Mouse (Mus musculus): Measurements from ENCODE around the gene Tbca.
A peak's percentile ranks its signal among the peaks of the same experiment; 100 is the strongest.

Gene Tbca

GRCm38 (mm10) chr13:94788771-94789649, at the start of gene Tbca:
Gene Tbca, plus strand, starts transcription at chr13:94788910.
- peak; percentile 93 for DNase-seq

- no peak for DNase-seq
Measured at GRCm38 (mm10) chr13:94745176-94745575, 43.5 kb upstream of the Tbca start.

GRCm38 (mm10) chr13:94765852-94766251, 22.9 kb upstream of the Tbca start:
- no peak for DNase-seq

- DNase-seq: no peak
Measured at GRCm38 (mm10) chr13:94768460-94769154, 20.1 kb upstream of the Tbca start.

GRCm38 (mm10) chr13:94769155-94769470, 19.6 kb upstream of the Tbca start:
- peak; percentile 8 for DNase-seq

- no peak for DNase-seq
Measured at GRCm38 (mm10) chr13:94786866-94787265, 1.8 kb upstream of the Tbca start.

GRCm38 (mm10) chr13:94794689-94795088, 6.0 kb downstream of the Tbca start:
- DNase-seq: no peak

GRCm38 (mm10) chr13:94803480-94804057, 14.9 kb downstream of the Tbca start:
- DNase-seq: no peak

- peak; percentile 42 for DNase-seq
Measured at GRCm38 (mm10) chr13:94806315-94807179, 17.8 kb downstream of the Tbca start.

- DNase-seq: no peak
Measured at GRCm38 (mm10) chr13:94808596-94808995, 19.9 kb downstream of the Tbca start.

- DNase-seq: no peak
Measured at GRCm38 (mm10) chr13:94809724-94810123, 21.0 kb downstream of the Tbca start.

GRCm38 (mm10) chr13:94811451-94811850, 22.7 kb downstream of the Tbca start:
- no peak for DNase-seq

GRCm38 (mm10) chr13:94813770-94814169, 25.1 kb downstream of the Tbca start:
- DNase-seq: no peak

- DNase-seq: no peak
Measured at GRCm38 (mm10) chr13:94820516-94820915, 31.8 kb downstream of the Tbca start.

- DNase-seq: no peak
Measured at GRCm38 (mm10) chr13:94820956-94821355, 32.2 kb downstream of the Tbca start.

GRCm38 (mm10) chr13:94826389-94826788, 37.7 kb downstream of the Tbca start:
- DNase-seq: no peak

- no peak for DNase-seq
Measured at GRCm38 (mm10) chr13:94826986-94827385, 38.3 kb downstream of the Tbca start.

- no peak for DNase-seq
Measured at GRCm38 (mm10) chr13:94827847-94828246, 39.1 kb downstream of the Tbca start.

- no peak for DNase-seq
Measured at GRCm38 (mm10) chr13:94838047-94838720, 49.5 kb downstream of the Tbca start.

GRCm38 (mm10) chr13:94838756-94839337, 50.1 kb downstream of the Tbca start:
- no peak for DNase-seq

- DNase-seq: no peak
Measured at GRCm38 (mm10) chr13:94843236-94843635, 54.5 kb downstream of the Tbca start.

GRCm38 (mm10) chr13:94847870-94848269, 59.2 kb downstream of the Tbca start:
- DNase-seq: no peak

Measured in embryo, embryonic 11 days (tissue).